Comparison of ENCODE assay signal across 10 mouse cellular contexts in genomic region chr13:64267151-64267550, GRCm38 (mm10). TPM values are rescaled to one million over a fixed set of nuclear protein-coding genes. Genes with fewer than 3 reads are reported as not detected.
DNase-seq lines count a peak whose midpoint lies in the region; ATAC-seq and TF ChIP-seq lines count a peak whose summit lies in the region.
"Had no signal": no experiment of that assay in that cellular context is flagged by ENCODE, and none has a peak within 500 bp of the region (broad histone marks: within the 10 kb centered on the region; RNA-seq: fewer than 3 reads in every experiment).

No protein-coding gene starts in this region.

- no peak overlapping the region for H3K4me3 ChIP-seq in forebrain, embryonic 15.5 days
- no peak overlapping the region for H3K4me3 ChIP-seq in forebrain, embryonic 12.5 days (replicated peaks)
- H3K4me3 ChIP-seq in kidney, embryonic 15.5 days (replicated peaks), result no peak overlapping the region
- H3K4me3 ChIP-seq in kidney, adult 2 months (ENCODE audit: insufficient read depth, low read depth, low read length), result no peak overlapping the region

- TF ChIP-seq CTCF in kidney, adult 2 months (conservative IDR thresholded peaks at IDR 0.05; ENCODE audit: insufficient read depth, insufficient read length, low read depth, low read length), result no peak

- no peak overlapping the region for H3K9ac ChIP-seq in forebrain, embryonic 15.5 days (replicated peaks)
- no peak overlapping the region for H3K9ac ChIP-seq in forebrain, embryonic 12.5 days
- no peak overlapping the region for H3K9ac ChIP-seq in kidney, embryonic 15.5 days

- TF ChIP-seq POLR2A in kidney, adult 2 months (IDR thresholded peaks at IDR 0.05; ENCODE audit: low read depth, low read length), result no peak

- H3K27ac ChIP-seq in forebrain, embryonic 15.5 days (replicated peaks), result no peak overlapping the region
- H3K27ac ChIP-seq in forebrain, embryonic 12.5 days, result no peak overlapping the region
- H3K27ac ChIP-seq in kidney, embryonic 15.5 days, result no peak overlapping the region
- H3K27ac ChIP-seq in kidney, adult 2 months (ENCODE audit: insufficient read depth, low read depth, low read length), result no peak overlapping the region

- no peaks in the 10 kb centered on the region for H3K9me3 ChIP-seq in forebrain, embryonic 15.5 days
- no peaks in the 10 kb centered on the region for H3K9me3 ChIP-seq in forebrain, embryonic 12.5 days
- H3K9me3 ChIP-seq in kidney, embryonic 15.5 days (replicated peaks), result no peaks in the 10 kb centered on the region

- 37% methylated on average over 9 of the region's 9 CpGs for WGBS in forebrain, embryonic 15.5 days
- 32% methylated on average over 9 of the region's 9 CpGs for WGBS in forebrain, embryonic 12.5 days
- 16% methylated on average over 9 of the region's 9 CpGs for WGBS in kidney, embryonic 15.5 days
- WGBS in kidney, adult 2 months, result 45% methylated on average over 9 of the region's 9 CpGs

- H3K4me1 ChIP-seq in forebrain, embryonic 15.5 days, result no peaks in the 10 kb centered on the region
- H3K4me1 ChIP-seq in forebrain, embryonic 12.5 days, result 0 out of 2 replicates have a peak, but pooled peaks cover 5% of the 10 kb centered on the region
- no peaks in the 10 kb centered on the region for H3K4me1 ChIP-seq in kidney, embryonic 15.5 days
- peaks cover 3% of the 10 kb centered on the region; the same call in 1 of the 2 replicates for H3K4me1 ChIP-seq in kidney, adult 2 months (ENCODE audit: control insufficient read depth, insufficient read depth, low read length)

- H3K4me2 ChIP-seq in forebrain, embryonic 15.5 days (replicated peaks), result no peak overlapping the region
- no peak overlapping the region for H3K4me2 ChIP-seq in forebrain, embryonic 12.5 days
- no peak overlapping the region for H3K4me2 ChIP-seq in kidney, embryonic 15.5 days

- H3K27me3 ChIP-seq in forebrain, embryonic 15.5 days, result no peaks in the 10 kb centered on the region
- H3K27me3 ChIP-seq in forebrain, embryonic 12.5 days, result no peaks in the 10 kb centered on the region
- no peaks in the 10 kb centered on the region for H3K27me3 ChIP-seq in kidney, embryonic 15.5 days
- H3K27me3 ChIP-seq in kidney, adult 2 months (replicated peaks; ENCODE audit: control insufficient read depth, insufficient read depth, low read length), result no peaks in the 10 kb centered on the region
- H3K27me3 ChIP-seq: Patski had no signal

- no peak for DNase-seq in kidney, adult 2 months
- DNase-seq in adrenal gland, postnatal 10 days, result peak; percentile 66
- DNase-seq in lung, postnatal 14 days, result peak; percentile 9
- no peak for DNase-seq in ovary, postnatal 14 days (ENCODE audit: low spot score)
- DNase-seq: liver had no signal

- H3K36me3 ChIP-seq in forebrain, embryonic 15.5 days, result no peaks in the 10 kb centered on the region
- no peaks in the 10 kb centered on the region for H3K36me3 ChIP-seq in forebrain, embryonic 12.5 days (replicated peaks)
- H3K36me3 ChIP-seq in kidney, embryonic 15.5 days, result no peaks in the 10 kb centered on the region
- no peaks in the 10 kb centered on the region for H3K36me3 ChIP-seq in kidney, adult 2 months (ENCODE audit: control insufficient read depth, insufficient read depth, low read length)

- peak; percentile 35; the same call in 1 of the 2 replicates for ATAC-seq in forebrain, embryonic 15.5 days (replicated peaks)
- no peak for ATAC-seq in forebrain, embryonic 12.5 days (ENCODE audit: low FRiP score)
- ATAC-seq in kidney, embryonic 15.5 days (replicated peaks; ENCODE audit: low FRiP score), result peak; percentile 84
- no peak for ATAC-seq in monocyte, adult 5-6 weeks (replicated peaks; ENCODE audit: insufficient number of reproducible peaks, low FRiP score, low TSS enrichment, poor library complexity, severe bottlenecking)
- ATAC-seq: Patski had no signal

RNA-seq across cellular contexts. Expression of gene Cdc14b, which starts 7.9 kb away (rescaled TPM):
- 2.8 and 3.0 TPM in 2 replicates for polyA plus RNA-seq in forebrain, embryonic 15.5 days (2015; fragmentation: Nextera tagmentation; extraction: Ambion mirVana)
- polyA plus RNA-seq in forebrain, embryonic 12.5 days (2016; fragmentation: Nextera tagmentation; extraction: Ambion mirVana), result 8.3 and 11.2 TPM in 2 replicates
- 14.8 and 17.5 TPM in 2 replicates for polyA plus RNA-seq in kidney, embryonic 15.5 days (2015; fragmentation: Nextera tagmentation; extraction: Ambion mirVana)
- 7.5 and 7.7 TPM in 2 replicates for polyA plus RNA-seq in kidney, adult 2 months (2012; rRNA removed)
- 10 to 100 TPM; 10.1 TPM for total RNA-seq in adrenal gland, postnatal 10 days (2021)
- 6.2 to 17.5 TPM (median 8.9 TPM) in 3 replicates for total RNA-seq in monocyte, adult 5-6 weeks (2017)

RNA-seq across cellular contexts. Expression of gene Aaed1, which starts 45.4 kb away (rescaled TPM):
- polyA plus RNA-seq in forebrain, embryonic 15.5 days (2015; fragmentation: Nextera tagmentation; extraction: Ambion mirVana), result 10.2 and 10.3 TPM in 2 replicates
- polyA plus RNA-seq in forebrain, embryonic 12.5 days (2016; fragmentation: Nextera tagmentation; extraction: Ambion mirVana), result 15.7 and 16.9 TPM in 2 replicates
- 56.5 and 58.1 TPM in 2 replicates for polyA plus RNA-seq in kidney, embryonic 15.5 days (2015; fragmentation: Nextera tagmentation; extraction: Ambion mirVana)
- 22.6 and 25.5 TPM in 2 replicates for polyA plus RNA-seq in kidney, adult 2 months (2012; rRNA removed)
- 10 to 100 TPM; 52.7 to 57.2 TPM for total RNA-seq in adrenal gland, postnatal 10 days (2021)
- total RNA-seq in monocyte, adult 5-6 weeks (2017), result 67.2 to 79.5 TPM (median 78.6 TPM) in 3 replicates

Comparison
In these comparisons a context has a peak if more than half of its experiments do, and no peak if none do; other contexts are left out.
1. ATAC-seq: peak in forebrain, embryonic 15.5 days (single experiment) and kidney, embryonic 15.5 days (single experiment); none in forebrain, embryonic 12.5 days (single experiment) and monocyte, adult 5-6 weeks (single experiment).
2. DNase-seq: peak in adrenal gland, postnatal 10 days (single experiment) and lung, postnatal 14 days (single experiment); none in kidney, adult 2 months (single experiment) and ovary, postnatal 14 days (single experiment).